Mouse (Mus musculus) testis, adult 2 months (tissue): Measurements from ENCODE around the gene Bace2.

Experiments used
- CTCF ChIP-seq: fragments of 200-500 bp; IDR thresholded peaks from 2 replicates; pipeline ENCODE4 v1.5.1; 2012; ENCODE audit warnings: low read depth, mild to moderate bottlenecking, inconsistent platforms, low read length, moderate library complexity; ENCODE audit not compliant: control insufficient read depth, insufficient read depth, insufficient replicate concordance
- POLR2A ChIP-seq: fragments of 200-500 bp; IDR thresholded peaks from 2 replicates; pipeline ENCODE4 v1.6.1; 2012; ENCODE audit warnings: low read depth, mild to moderate bottlenecking, inconsistent platforms, low read length, moderate library complexity; ENCODE audit not compliant: control insufficient read depth

DNA sequence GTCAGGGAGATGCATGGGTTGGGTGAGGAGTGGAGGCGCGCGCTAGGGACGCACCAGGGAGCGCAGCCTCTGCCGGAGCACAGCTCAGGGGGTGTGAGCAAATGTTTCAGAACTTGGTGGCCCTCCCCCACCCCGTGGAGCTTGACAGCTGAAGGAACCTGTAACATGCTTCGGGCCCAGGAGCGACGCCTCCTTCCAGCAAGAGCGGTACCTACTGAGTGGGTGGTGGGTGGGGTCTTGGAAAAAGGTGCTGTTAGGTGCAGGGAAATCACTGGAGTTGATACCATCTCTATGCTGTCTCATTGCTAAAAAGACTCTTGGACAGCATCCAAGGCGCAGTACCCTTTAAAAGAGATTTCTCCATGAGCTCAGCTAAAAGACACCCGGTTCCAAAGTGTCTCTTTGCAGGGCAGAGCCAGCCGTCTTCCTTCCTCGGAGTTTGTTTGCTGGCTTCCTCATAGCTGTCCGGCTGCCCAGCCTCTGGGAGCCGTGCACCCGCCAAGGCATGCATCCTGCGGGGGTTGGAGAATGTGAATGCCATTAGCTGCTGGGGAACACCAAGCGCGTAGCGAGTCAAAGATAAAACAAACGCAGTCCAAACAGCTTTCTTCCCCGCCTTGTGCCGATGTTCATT lies 763 bp downstream of the Bace2 start:
- TF ChIP-seq POLR2A (no peak), CTCF (no peak)
